Mouse (Mus musculus) ES-E14 (cell line): ENCODE results near the gene C1qtnf5. TPM values are rescaled to one million over a fixed set of nuclear protein-coding genes. Genes with fewer than 3 reads are reported as not detected.

ENCODE experiments used
- DNase-seq: peaks from one replicate; pipeline ENCODE4 v3.0.0-alpha.2; 2013; ENCODE audit warnings: low read depth, low spot score
- H3K27ac ChIP-seq: 2 replicates; pipeline ENCODE4 v1.5.1; 2012; ENCODE audit warnings: low read depth, mild to moderate bottlenecking, low read length, moderate library complexity, mixed read lengths; ENCODE audit not compliant: poor library complexity, insufficient read depth, severe bottlenecking
- H3K36me3 ChIP-seq: 2 replicates; pipeline ENCODE4 v1.6.1; 2012; ENCODE audit warnings: mild to moderate bottlenecking, low read length, moderate library complexity, mixed read lengths; ENCODE audit not compliant: control insufficient read depth, poor library complexity, insufficient read depth, severe bottlenecking
- H3K4me1 ChIP-seq, 2 experiments: fragments of 150-350 bp in 1 of 2; sonication (generic) in 1 of 2; 2 replicates each; pipeline ENCODE4 v1.6.1; 2012; ENCODE audit warnings: low read length in 2 of 2, mild to moderate bottlenecking in 1 of 2, mixed read lengths in 1 of 2; ENCODE audit not compliant: control insufficient read depth in 2 of 2, insufficient read depth in 2 of 2, poor library complexity in 1 of 2
- H3K4me3 ChIP-seq, 2 experiments: fragments of 150-350 bp in 1 of 2; sonication (generic) in 1 of 2; 2 replicates each; pipeline ENCODE4 v1.5.1; 2012; ENCODE audit warnings: low read length in 2 of 2, low read depth in 1 of 2, mild to moderate bottlenecking in 1 of 2, mixed read lengths in 1 of 2; ENCODE audit not compliant: insufficient read depth in 1 of 2, poor library complexity in 1 of 2, severe bottlenecking in 1 of 2
- H3K9ac ChIP-seq: 2 replicates; pipeline ENCODE4 v1.6.1; 2012; ENCODE audit warnings: low read depth, mild to moderate bottlenecking, low read length, mixed read lengths; ENCODE audit not compliant: poor library complexity, insufficient read depth, severe bottlenecking
- H3K9me3 ChIP-seq: fragments of 150-350 bp; sonication (generic); 2 replicates; pipeline ENCODE4 v1.6.1; 2012; ENCODE audit warnings: low read depth, mild to moderate bottlenecking, low read length; ENCODE audit not compliant: control insufficient read depth, insufficient read depth
- CHD2 ChIP-seq: IDR thresholded peaks from 2 replicates; pipeline ENCODE4 v1.6.1; 2014; ENCODE audit warnings: mild to moderate bottlenecking, low read depth, low read length, inconsistent platforms
- HCFC1 ChIP-seq: IDR thresholded peaks from 2 replicates; pipeline ENCODE4 v1.6.1; 2012; ENCODE audit warnings: low read length, inconsistent platforms, borderline replicate concordance; ENCODE audit not compliant: insufficient read depth
- MAFK ChIP-seq: IDR thresholded peaks from 2 replicates; pipeline ENCODE4 v1.6.1; 2014; ENCODE audit warnings: mild to moderate bottlenecking, low read depth, low read length, inconsistent platforms; ENCODE audit not compliant: insufficient read depth
- ZC3H11A ChIP-seq: IDR thresholded peaks from 2 replicates; pipeline ENCODE4 v1.6.1; 2012; ENCODE audit warnings: low read depth, mild to moderate bottlenecking, inconsistent platforms, low read length, borderline replicate concordance
- ZNF384 ChIP-seq: IDR thresholded peaks from 2 replicates; pipeline ENCODE4 v1.6.1; 2012; ENCODE audit warnings: low read depth, low read length, inconsistent platforms
- in situ Hi-C, 2 experiments: fragments of 600-800 bp; cut with MboI; formaldehyde crosslinking; loops; one replicate each; pipeline ENCODE4 v1.15.1; 2025; ENCODE audit warnings: low sequenced_read_pairs in 2 of 2, inconsistent platforms in 1 of 2; ENCODE audit not compliant: unreplicated experiment in 2 of 2
- total RNA-seq: library from RNA; depleted of rRNA; stranded (reverse); fragments of 300-350 nt; gene quantifications from 2 replicates; pipeline ENCODE4 v1.2.3, GENCODE M21; 2012

Gene C1qtnf5
- total RNA-seq, 1 experiment = 1.6 TPM

DNA sequence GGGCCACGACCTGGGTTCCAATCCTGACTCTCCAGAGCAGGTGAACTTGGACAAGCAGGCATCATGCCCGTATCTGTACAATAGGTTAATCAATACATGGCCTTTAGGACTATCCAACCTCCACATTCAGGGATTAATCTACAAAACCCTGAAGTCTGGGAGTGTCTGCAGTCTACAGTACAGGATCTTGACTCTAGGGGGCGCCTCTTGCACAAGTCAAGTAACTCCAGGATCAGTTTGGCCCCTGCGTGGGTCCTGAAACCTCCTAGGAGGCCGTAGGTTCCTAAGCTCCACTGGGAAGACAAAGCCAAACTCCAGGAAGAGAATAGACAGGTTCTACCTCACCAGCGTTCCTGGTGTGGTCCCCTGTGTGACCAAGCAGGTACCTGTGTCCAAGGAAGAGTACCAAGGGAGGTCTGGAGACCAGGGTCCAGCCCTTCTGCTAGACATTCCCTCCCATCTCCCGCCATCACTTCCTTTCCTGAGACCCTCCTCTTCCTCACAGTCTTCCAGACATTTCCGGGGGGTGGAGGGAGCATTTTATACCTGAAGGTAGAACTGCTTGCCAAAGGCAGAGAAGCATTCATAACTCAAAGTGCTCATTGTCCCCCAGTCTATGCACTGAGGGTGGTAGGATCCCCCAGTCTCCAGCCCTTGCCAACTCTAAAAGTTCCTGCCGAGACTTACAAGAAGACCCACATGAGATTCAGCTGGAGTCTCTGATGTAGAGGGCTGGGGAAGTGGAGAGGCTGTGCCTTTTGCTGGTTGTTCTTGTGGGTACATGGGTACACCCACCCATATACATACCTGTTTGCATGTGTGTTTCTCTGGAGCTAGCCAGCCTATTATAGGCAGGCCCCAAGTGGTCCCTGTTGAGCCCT lies 32.4 kb upstream of the C1qtnf5 start:
- Histone ChIP-seq H3K4me3 (no peak overlapping the region), H3K4me1 (peaks cover 0 to 17% of the 10 kb centered on the region in 2 experiments; a peak in 1 of 4 replicates), H3K27ac (no peak overlapping the region), H3K9me3 (no peaks in the 10 kb centered on the region), H3K9ac (no peak overlapping the region), H3K36me3 (no peaks in the 10 kb centered on the region)
- TF ChIP-seq HCFC1 = no peak
- no peak for TF ChIP-seq ZNF384
- no peak for TF ChIP-seq ZC3H11A
- no peak for TF ChIP-seq CHD2
- no peak for TF ChIP-seq MAFK
- DNase-seq = peak; percentile 73
- in situ Hi-C loops = no loop called here

DNA sequence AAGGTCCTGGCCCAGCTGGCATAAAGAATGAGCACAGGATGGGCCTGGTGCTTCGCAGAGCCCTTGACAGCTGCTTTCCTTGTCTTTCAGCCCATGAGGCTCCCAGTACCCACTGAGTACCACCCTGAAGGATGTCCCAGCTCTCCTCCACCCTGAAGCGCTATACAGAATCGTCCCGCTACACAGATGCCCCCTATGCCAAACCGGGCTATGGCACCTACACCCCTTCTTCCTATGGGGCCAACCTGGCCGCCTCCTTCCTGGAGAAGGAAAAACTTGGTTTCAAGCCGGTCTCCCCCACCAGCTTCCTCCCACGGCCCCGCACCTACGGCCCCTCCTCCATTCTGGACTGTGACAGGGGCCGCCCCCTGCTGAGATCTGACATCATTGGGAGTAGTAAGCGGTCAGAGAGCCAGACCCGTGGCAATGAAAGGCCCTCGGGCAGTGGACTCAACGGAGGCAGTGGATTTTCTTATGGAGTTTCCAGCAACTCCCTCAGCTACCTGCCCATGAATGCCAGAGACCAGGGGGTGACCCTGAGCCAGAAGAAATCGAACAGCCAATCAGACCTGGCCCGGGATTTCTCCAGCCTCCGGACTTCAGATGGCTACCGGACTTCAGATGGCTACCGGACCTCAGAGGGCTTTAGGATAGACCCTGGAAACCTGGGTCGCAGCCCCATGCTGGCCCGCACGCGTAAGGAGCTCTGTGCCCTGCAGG lies 31.6 kb upstream of the C1qtnf5 start:
- Histone ChIP-seq H3K4me3 (no peak overlapping the region), H3K36me3 (no peaks in the 10 kb centered on the region), H3K9ac (no peak overlapping the region), H3K4me1 (peaks cover 0 to 17% of the 10 kb centered on the region in 2 experiments; a peak in 1 of 4 replicates), H3K27ac (no peak overlapping the region), H3K9me3 (no peaks in the 10 kb centered on the region)
- in situ Hi-C loops = no loop called here
- TF ChIP-seq HCFC1 = no peak
- TF ChIP-seq ZNF384 = no peak
- TF ChIP-seq MAFK = no peak
- no peak for TF ChIP-seq ZC3H11A
- TF ChIP-seq CHD2 = no peak
- no peak for DNase-seq

DNA sequence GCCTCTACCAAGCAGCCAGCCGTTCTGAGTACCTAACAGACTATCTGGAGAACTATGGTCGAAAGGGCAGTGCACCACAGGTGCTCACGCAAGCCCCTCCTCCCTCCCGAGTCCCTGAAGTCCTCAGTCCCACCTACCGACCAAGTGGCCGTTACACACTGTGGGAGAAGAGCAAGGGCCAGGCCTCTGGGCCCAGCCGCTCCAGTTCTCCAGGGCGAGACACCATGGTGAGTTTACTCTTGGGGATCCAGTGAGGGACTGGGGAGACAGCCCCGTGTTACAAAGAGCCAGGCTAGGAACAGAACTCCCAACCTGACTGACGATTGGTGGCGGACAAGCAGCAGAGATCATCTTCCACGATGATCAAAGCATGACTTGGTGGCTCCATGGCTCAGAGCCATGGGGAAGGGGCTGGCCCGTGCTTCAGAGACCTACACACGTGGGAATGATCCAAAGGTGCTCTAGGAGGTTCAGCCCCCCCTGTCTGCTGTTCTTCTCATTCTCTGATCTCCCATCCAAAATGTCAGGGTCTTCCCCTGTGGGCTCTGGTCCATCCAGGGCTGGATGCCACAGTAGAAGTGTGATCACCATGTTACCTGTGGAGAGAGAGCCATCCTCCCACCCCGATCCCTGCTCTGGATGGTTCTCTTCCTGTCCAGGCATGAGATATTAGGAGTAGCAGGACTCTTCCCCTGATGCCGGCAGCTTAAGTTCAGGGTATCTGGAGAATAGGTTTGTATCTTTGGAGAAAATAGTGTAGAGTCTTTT lies 30.9 kb upstream of the C1qtnf5 start:
- no peak overlapping the region for H3K27ac ChIP-seq
- H3K9me3 ChIP-seq = no peaks in the 10 kb centered on the region
- no peaks in the 10 kb centered on the region for H3K36me3 ChIP-seq
- no peak overlapping the region for H3K9ac ChIP-seq
- in situ Hi-C loops = no loop called here
- H3K4me1 ChIP-seq = peaks cover 0 to 11% of the 10 kb centered on the region in 2 experiments; a peak in 1 of 4 replicates
- no peak for DNase-seq
- no peak overlapping the region for H3K4me3 ChIP-seq
- TF ChIP-seq HCFC1 (no peak), CHD2 (no peak), ZC3H11A (no peak), MAFK (no peak), ZNF384 (no peak)

DNA sequence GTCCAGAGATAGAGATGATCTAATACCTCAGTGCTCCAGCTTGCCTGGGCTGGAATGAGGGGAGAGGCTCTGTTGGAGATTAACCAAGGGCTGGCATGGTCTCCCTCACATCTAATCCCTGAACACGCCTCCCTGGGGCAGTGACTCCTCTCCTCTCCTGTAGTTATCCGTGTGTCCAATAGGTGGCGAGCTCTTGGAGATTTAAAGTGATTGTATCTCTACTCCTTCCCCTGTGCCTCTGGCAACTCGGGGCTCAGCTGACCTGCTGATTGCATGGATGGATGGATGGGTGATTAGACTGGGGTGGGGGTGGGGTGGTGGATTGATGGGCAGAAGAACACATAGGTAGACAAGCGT lies 30.3 kb upstream of the C1qtnf5 start:
- H3K4me1 ChIP-seq = peaks cover 0 to 9% of the 10 kb centered on the region in 2 experiments; a peak in 1 of 4 replicates
- H3K36me3 ChIP-seq = no peaks in the 10 kb centered on the region
- in situ Hi-C loops = no loop called here
- TF ChIP-seq HCFC1 (no peak), MAFK (no peak), ZC3H11A (no peak)
- H3K9ac ChIP-seq = no peak overlapping the region
- no peak overlapping the region for H3K4me3 ChIP-seq
- peak; percentile 79 for DNase-seq
- H3K27ac ChIP-seq = no peak overlapping the region
- H3K9me3 ChIP-seq = no peaks in the 10 kb centered on the region
